Mouse (Mus musculus) liver, adult 10 weeks (tissue): ENCODE data around the gene Tmem218. TPM values are rescaled to one million over a fixed set of nuclear protein-coding genes. Genes with fewer than 3 reads are reported as not detected.

Source experiments
- polyA plus RNA-seq: library from polyadenylated mRNA; stranded (reverse); fragments of 350-450 nt; fragmentation: Illumina TruSeq; extraction: RNeasy Lipid Tissue Mini Kit (QIAGEN cat#74804); gene quantifications from one replicate; pipeline ENCODE4 v1.2.3, GENCODE M21; 2014; ENCODE audit warnings: low read depth, low replicate concordance

Tmem218 gene
- 3.5 TPM for polyA plus RNA-seq

DNA sequence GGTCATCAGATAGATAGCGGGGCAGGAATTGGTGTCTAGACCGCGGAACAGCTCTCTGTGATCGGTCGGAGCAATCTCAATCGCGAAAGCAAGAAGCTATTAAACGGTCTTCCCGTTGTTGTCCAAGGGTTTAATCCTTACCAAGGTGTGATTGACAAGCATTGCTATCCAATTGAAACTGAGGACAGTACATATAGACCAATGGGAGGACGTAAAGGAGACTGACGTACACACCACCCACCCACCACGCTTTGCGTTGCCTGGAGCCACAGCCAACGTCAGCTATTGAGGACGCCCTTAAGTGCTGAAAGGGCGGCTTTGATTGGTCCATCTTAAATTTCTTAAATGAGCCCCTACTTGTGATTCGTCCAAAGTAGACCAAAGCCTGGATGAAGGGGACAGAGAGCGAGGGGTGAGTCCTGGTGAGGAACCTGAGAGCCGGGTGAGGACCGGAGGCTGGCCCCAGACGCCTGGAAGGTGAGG, at the start of gene Tmem218:
Gene Tmem218, plus strand, starts transcription at position 295 of the 483 bp plus-strand sequence.

GRCm38 (mm10) chr9:37255149-37255888, 47.3 kb downstream of the Tmem218 start, which contains the start of gene Slc37a2:
Gene Slc37a2, minus strand, starts transcription at chr9:37255738.

Other genes with a start within 250 kb of the Tmem218 start
- 0.16 TPM for gene Pknox2, start 60.8 kb upstream of the Tmem218 start, polyA plus RNA-seq
- gene Slc37a2, start 47.5 kb downstream of the Tmem218 start, polyA plus RNA-seq: 1.5 TPM
- 1.3 TPM for gene Ccdc15, start 140.2 kb downstream of the Tmem218 start, polyA plus RNA-seq
- not detected for gene Hepacam, start 159.1 kb downstream of the Tmem218 start, polyA plus RNA-seq
- gene Robo4, start 193.7 kb downstream of the Tmem218 start, polyA plus RNA-seq: 0.90 TPM
- gene Robo3, start 225.0 kb downstream of the Tmem218 start, polyA plus RNA-seq: not detected